Mouse (Mus musculus) heart, adult 2 months (tissue): ENCODE data around the gene Meis1.

Experiments
- CTCF ChIP-seq: fragments of 200-600 bp; IDR thresholded peaks from 2 replicates; pipeline ENCODE4 v1.8.1; 2022; ENCODE audit warnings: antibody characterized with exemption, mild to moderate bottlenecking, moderate library complexity
- EP300 ChIP-seq: fragments of 200-500 bp; IDR thresholded peaks from 2 replicates; pipeline ENCODE4 v1.6.1; 2011; ENCODE audit warnings: low read depth, low read length, control low read depth; ENCODE audit not compliant: insufficient read depth

GRCm38 (mm10) chr11:18846472-18846871 lies 172.3 kb downstream of the Meis1 start:
- TF ChIP-seq EP300 (no peak), CTCF (no peak)
